Mouse (Mus musculus): ENCODE measurements at regions not wholly inside any gene's neighbourhood (a gene's known extent, or its start where the extent isn't known, plus 50 kb on each side); places are given as distances from the start of the nearest gene placed in this dataset.

- DNase-seq, result no peak
Observed at GRCm38 (mm10) chr12:71747386-71747785, 83.5 kb upstream of the Daam1 start.

GRCm38 (mm10) chr12:71747831-71748368 lies 83.0 kb upstream of the Daam1 start:
- peak; percentile 23 to 45 for DNase-seq

- peak; percentile 53 to 65 for DNase-seq
Observed at GRCm38 (mm10) chr12:71748731-71749130, 82.1 kb upstream of the Daam1 start.

- DNase-seq, result no peak
Observed at GRCm38 (mm10) chr12:71749668-71750067, 81.2 kb upstream of the Daam1 start.

GRCm38 (mm10) chr12:71752741-71753260 lies 78.1 kb upstream of the Daam1 start:
- DNase-seq, result no peak

- no peak for DNase-seq
Observed at GRCm38 (mm10) chr12:71753276-71753675, 77.6 kb upstream of the Daam1 start.

- no peak for DNase-seq
Observed at GRCm38 (mm10) chr12:71763194-71763593, 67.7 kb upstream of the Daam1 start.

- no peak for DNase-seq
Observed at GRCm38 (mm10) chr12:71766086-71766485, 64.8 kb upstream of the Daam1 start.

GRCm38 (mm10) chr12:71766636-71767035 lies 64.2 kb upstream of the Daam1 start:
- peak; percentile 40 to 59 for DNase-seq

- no peak for DNase-seq
Observed at GRCm38 (mm10) chr12:71767896-71768295, 63.0 kb upstream of the Daam1 start.

- DNase-seq, result peak; percentile 79 to 90
Observed at GRCm38 (mm10) chr12:71768471-71768870, 62.4 kb upstream of the Daam1 start.

GRCm38 (mm10) chr12:71768890-71769289 lies 62.0 kb upstream of the Daam1 start:
- DNase-seq, result no peak

- DNase-seq, result no peak
Observed at GRCm38 (mm10) chr12:71769302-71769701, 61.6 kb upstream of the Daam1 start.

GRCm38 (mm10) chr12:71773891-71774290 lies 57.0 kb upstream of the Daam1 start:
- no peak for DNase-seq

GRCm38 (mm10) chr12:71775126-71775525 lies 55.8 kb upstream of the Daam1 start:
- no peak for DNase-seq

- no peak for DNase-seq
Observed at GRCm38 (mm10) chr12:71778137-71778536, 52.7 kb upstream of the Daam1 start.

- no peak for DNase-seq
Observed at GRCm38 (mm10) chr12:71778948-71779347, 51.9 kb upstream of the Daam1 start.

- no peak for DNase-seq
Observed at GRCm38 (mm10) chr12:71779418-71779817, 51.5 kb upstream of the Daam1 start.

Data from kidney, postnatal 25 days (tissue).